Mouse (Mus musculus): ENCODE data around the gene Slc25a47.

DNA sequence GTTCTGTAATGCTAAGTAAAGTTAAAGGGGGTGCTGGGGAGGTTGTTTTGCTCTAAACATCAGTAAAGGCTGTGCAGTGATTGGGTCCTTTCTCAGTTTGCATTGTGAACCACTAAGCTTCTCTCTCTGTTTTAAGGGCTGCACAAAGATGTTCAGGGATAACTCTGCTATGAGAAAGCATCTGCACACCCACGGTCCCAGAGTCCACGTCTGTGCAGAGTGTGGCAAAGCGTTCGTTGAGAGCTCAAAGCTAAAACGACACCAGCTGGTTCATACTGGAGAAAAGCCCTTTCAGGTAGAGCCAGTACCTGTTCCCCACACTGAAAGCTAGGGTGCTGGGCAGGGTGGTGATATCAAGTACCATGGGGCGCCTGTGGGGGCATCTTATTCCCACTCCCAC is 21.4 kb upstream of the Slc25a47 start:
- TF ChIP-seq POLR2A (IDR thresholded peaks at IDR 0.05; ENCODE audit: extremely low read depth, insufficient read depth, low read length) (no peak), CTCF (IDR thresholded peaks at IDR 0.05; ENCODE audit: extremely low read depth, insufficient read depth, low read length) (no peak)
